8 mouse cellular contexts compared by ENCODE assay signal in the genomic region with DNA sequence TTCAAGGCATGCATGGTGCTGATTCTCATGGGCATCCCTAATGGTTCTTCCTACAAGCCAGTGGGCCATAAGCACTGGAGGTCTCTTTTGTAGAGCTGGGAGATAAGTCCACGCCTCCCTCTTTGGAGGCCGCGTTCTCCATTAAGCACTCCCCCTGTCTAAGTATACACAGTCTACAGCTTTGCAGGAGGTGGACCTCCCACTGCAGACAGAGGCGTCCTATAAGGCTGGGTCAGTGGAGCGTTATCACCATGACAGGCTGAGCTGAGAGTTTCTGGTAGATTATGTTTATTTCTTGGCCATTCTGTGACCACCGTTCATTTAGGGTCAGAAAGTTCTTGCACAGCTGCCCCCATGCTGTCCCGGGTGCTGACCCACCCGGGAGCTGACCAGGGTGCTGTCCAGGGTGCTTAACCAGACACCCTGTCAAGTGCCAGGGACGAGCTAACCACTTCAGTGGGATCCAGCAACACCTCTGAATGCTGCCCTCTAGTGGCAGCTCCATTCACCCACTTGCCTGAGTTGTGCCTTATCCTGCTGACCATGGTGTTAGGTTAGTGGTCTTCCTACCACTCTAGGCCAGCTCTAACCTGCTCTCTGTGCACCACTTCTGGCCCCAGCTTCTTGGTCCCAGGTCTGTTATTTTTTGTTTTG.
DNase-seq lines count a peak whose midpoint lies in the region; ATAC-seq and TF ChIP-seq lines count a peak whose summit lies in the region.

No protein-coding gene starts in this region.

- no peak overlapping the region for H3K27ac ChIP-seq in hindbrain, postnatal 0 days

- peak; percentile 89 for TF ChIP-seq CTCF in hindbrain, postnatal 0 days (IDR thresholded peaks at IDR 0.05; ENCODE audit: low read depth)

- peak; percentile 51; the same call in 1 of the 2 replicates for ATAC-seq in hindbrain, postnatal 0 days
- ATAC-seq in erythroblast, adult 5-6 weeks (replicated peaks; ENCODE audit: low FRiP score, poor library complexity, severe bottlenecking): no peak

- WGBS in hindbrain, postnatal 0 days: 45% methylated on average over 9 of the region's 9 CpGs

- H3K4me3 ChIP-seq in hindbrain, postnatal 0 days (ENCODE audit: low read length): no peak overlapping the region

- no peaks in the 10 kb centered on the region for H3K36me3 ChIP-seq in hindbrain, postnatal 0 days (ENCODE audit: insufficient read depth, low read length)

- H3K4me1 ChIP-seq in hindbrain, postnatal 0 days (ENCODE audit: insufficient read depth, low read length): no peaks in the 10 kb centered on the region

- no peak overlapping the region for H3K4me2 ChIP-seq in hindbrain, postnatal 0 days (ENCODE audit: low read depth, low read length)

- H3K9me3 ChIP-seq in hindbrain, postnatal 0 days (ENCODE audit: low read length): no peaks in the 10 kb centered on the region

- no peaks in the 10 kb centered on the region for H3K27me3 ChIP-seq in hindbrain, postnatal 0 days (ENCODE audit: insufficient read depth, low read length)

- H3K9ac ChIP-seq in hindbrain, postnatal 0 days (replicated peaks; ENCODE audit: low read length): no peak overlapping the region

- DNase-seq in ZHBTc4 (ENCODE audit: low read depth, low spot score): peak; percentile 91
- DNase-seq in cerebellum, postnatal 14 days: peak; percentile 81 to 84
- peak; percentile 47 for DNase-seq in gastrocnemius, adult 18-20 months (ENCODE audit: low spot score)
- DNase-seq in hindbrain, postnatal 0 days (ENCODE audit: low spot score): peak; percentile 87
- peak; percentile 52 to 53 for DNase-seq in layer of hippocampus, postnatal 36 days
- DNase-seq in lung, postnatal 36 days: peak; percentile 82
- DNase-seq in right cerebral cortex, postnatal 14 days: peak; percentile 71
